Mouse (Mus musculus) MEL (cell line): ENCODE results near the gene Sim2. TPM values are rescaled to one million over a fixed set of nuclear protein-coding genes. Genes with fewer than 3 reads are reported as not detected.

ENCODE experiments used
- DNase-seq: peaks from one replicate; pipeline ENCODE4 v3.0.0; 2011; ENCODE audit warnings: low read depth, low spot score
- H3K27ac ChIP-seq: 2 replicates; pipeline ENCODE4 v1.5.1; 2012; ENCODE audit warnings: low read depth, mild to moderate bottlenecking, control low read depth, low read length, moderate library complexity; ENCODE audit not compliant: control insufficient read depth
- H3K27me3 ChIP-seq, 2 experiments: fragments of 150-350 bp in 1 of 2; sonication (generic) in 1 of 2; 2 replicates each; pipeline ENCODE4 v1.6.1; 2012; ENCODE audit warnings: low read length in 2 of 2, mild to moderate bottlenecking in 2 of 2, improper control_type of control experiment in 1 of 2, moderate library complexity in 1 of 2; ENCODE audit not compliant: insufficient read depth in 2 of 2, control insufficient read depth in 1 of 2
- H3K36me3 ChIP-seq, 2 experiments: 2 replicates each; pipeline ENCODE4 v1.6.1; 2012 to 2014; ENCODE audit warnings: low read length in 2 of 2, improper control_type of control experiment in 1 of 2, inconsistent platforms in 1 of 2, mild to moderate bottlenecking in 1 of 2; ENCODE audit not compliant: insufficient read depth in 2 of 2, control insufficient read depth in 1 of 2
- H3K4me1 ChIP-seq, 2 experiments: fragments of 150-350 bp in 1 of 2; sonication (generic) in 1 of 2; 2 replicates each; pipeline ENCODE4 v1.6.1; 2012; ENCODE audit warnings: low read length in 2 of 2, improper control_type of control experiment in 1 of 2, mild to moderate bottlenecking in 1 of 2; ENCODE audit not compliant: insufficient read depth in 2 of 2, control insufficient read depth in 1 of 2
- H3K4me3 ChIP-seq, 2 experiments: fragments of 150-350 bp in 1 of 2; sonication (generic) in 1 of 2; 2 replicates each; pipeline ENCODE4 v1.5.1; 2012; ENCODE audit warnings: low read depth in 2 of 2, low read length in 2 of 2, mild to moderate bottlenecking in 2 of 2, moderate library complexity in 2 of 2, control low read depth in 1 of 2, improper control_type of control experiment in 1 of 2; ENCODE audit not compliant: control insufficient read depth in 1 of 2, insufficient read depth in 1 of 2
- H3K79me2 ChIP-seq: 2 replicates; pipeline ENCODE4 v1.6.1; 2012; ENCODE audit warnings: mild to moderate bottlenecking, low read length, moderate library complexity; ENCODE audit not compliant: control insufficient read depth, poor library complexity, insufficient read depth
- H3K9ac ChIP-seq: 2 replicates; pipeline ENCODE4 v1.6.1; 2012; ENCODE audit warnings: low read depth, mild to moderate bottlenecking, control low read depth, low read length, moderate library complexity; ENCODE audit not compliant: control insufficient read depth, poor library complexity, severe bottlenecking
- H3K9me3 ChIP-seq: fragments of 150-350 bp; sonication (generic); replicated peaks from 2 replicates; pipeline ENCODE4 v1.6.1; 2012; ENCODE audit warnings: mild to moderate bottlenecking, low read length, improper control_type of control experiment, moderate library complexity; ENCODE audit not compliant: insufficient read depth
- BHLHE40 ChIP-seq: IDR thresholded peaks from 2 replicates; pipeline ENCODE4 v1.6.1; 2012; ENCODE audit warnings: low read depth, mild to moderate bottlenecking, inconsistent platforms, low read length, improper control_type of control experiment, borderline replicate concordance
- CHD1 ChIP-seq: IDR thresholded peaks from 2 replicates; pipeline ENCODE4 v1.6.1; 2012; ENCODE audit warnings: low read depth, mild to moderate bottlenecking, inconsistent platforms, low read length, improper control_type of control experiment
- CHD2 ChIP-seq: IDR thresholded peaks from 2 replicates; pipeline ENCODE4 v1.6.1; 2011; ENCODE audit warnings: low read length, improper control_type of control experiment
- MAX ChIP-seq: IDR thresholded peaks from 2 replicates; pipeline ENCODE4 v1.6.1; 2011; ENCODE audit warnings: low read length, improper control_type of control experiment
- MXI1 ChIP-seq: IDR thresholded peaks from 2 replicates; pipeline ENCODE4 v1.6.1; 2011; ENCODE audit warnings: mild to moderate bottlenecking, low read depth, low read length, improper control_type of control experiment
- NELFE ChIP-seq: IDR thresholded peaks from 2 replicates; pipeline ENCODE4 v1.6.1; 2011; ENCODE audit warnings: low read depth, low read length, improper control_type of control experiment
- RAD21 ChIP-seq: IDR thresholded peaks from 2 replicates; pipeline ENCODE4 v1.6.1; 2011; ENCODE audit warnings: mild to moderate bottlenecking, low read depth, low read length, improper control_type of control experiment
- SIN3A ChIP-seq: IDR thresholded peaks from 2 replicates; pipeline ENCODE4 v1.6.1; 2012; ENCODE audit warnings: low read length, improper control_type of control experiment, inconsistent platforms
- TAL1 ChIP-seq: IDR thresholded peaks from 2 replicates; pipeline ENCODE4 v1.6.1; 2012; ENCODE audit warnings: mild to moderate bottlenecking, inconsistent platforms, low read length, moderate library complexity, mixed read lengths
- TBP ChIP-seq: IDR thresholded peaks from 2 replicates; pipeline ENCODE4 v1.8.0; 2011; ENCODE audit warnings: low read depth, low read length, improper control_type of control experiment
- TCF12 ChIP-seq: IDR thresholded peaks from 2 replicates; pipeline ENCODE4 v1.6.1; 2014; ENCODE audit warnings: low read depth, mild to moderate bottlenecking, inconsistent platforms, low read length, improper control_type of control experiment, moderate library complexity
- USF1 ChIP-seq: IDR thresholded peaks from 2 replicates; pipeline ENCODE4 v1.6.1; 2014; ENCODE audit warnings: low read depth, mild to moderate bottlenecking, inconsistent platforms, low read length, improper control_type of control experiment, moderate library complexity
- ZMIZ1 ChIP-seq: IDR thresholded peaks from 2 replicates; pipeline ENCODE4 v1.6.1; 2012; ENCODE audit warnings: low read depth, mild to moderate bottlenecking, inconsistent platforms, low read length, improper control_type of control experiment, moderate library complexity
- polyA plus RNA-seq, 2 experiments: library from polyadenylated mRNA; stranded (reverse) in 1 of 2; unstranded in 1 of 2; fragments of >175 nt in 1 of 2; fragments of >200 nt in 1 of 2; gene quantifications; 2 replicates each; pipeline versions ENCODE4 v1.2.1 to v1.2.4; 2012; ENCODE audit warnings: low replicate concordance in 2 of 2, low read depth in 1 of 2; ENCODE audit not compliant: insufficient read length in 2 of 2, insufficient read depth in 1 of 2, missing spikeins in 1 of 2
- total RNA-seq: library from RNA; depleted of rRNA; stranded (reverse); fragments of 300-350 nt; gene quantifications from 2 replicates; pipeline ENCODE4 v1.2.3, GENCODE M21; 2012

The Sim2 gene
- total and polyA plus RNA-seq, 3 experiments = not detected

DNA sequence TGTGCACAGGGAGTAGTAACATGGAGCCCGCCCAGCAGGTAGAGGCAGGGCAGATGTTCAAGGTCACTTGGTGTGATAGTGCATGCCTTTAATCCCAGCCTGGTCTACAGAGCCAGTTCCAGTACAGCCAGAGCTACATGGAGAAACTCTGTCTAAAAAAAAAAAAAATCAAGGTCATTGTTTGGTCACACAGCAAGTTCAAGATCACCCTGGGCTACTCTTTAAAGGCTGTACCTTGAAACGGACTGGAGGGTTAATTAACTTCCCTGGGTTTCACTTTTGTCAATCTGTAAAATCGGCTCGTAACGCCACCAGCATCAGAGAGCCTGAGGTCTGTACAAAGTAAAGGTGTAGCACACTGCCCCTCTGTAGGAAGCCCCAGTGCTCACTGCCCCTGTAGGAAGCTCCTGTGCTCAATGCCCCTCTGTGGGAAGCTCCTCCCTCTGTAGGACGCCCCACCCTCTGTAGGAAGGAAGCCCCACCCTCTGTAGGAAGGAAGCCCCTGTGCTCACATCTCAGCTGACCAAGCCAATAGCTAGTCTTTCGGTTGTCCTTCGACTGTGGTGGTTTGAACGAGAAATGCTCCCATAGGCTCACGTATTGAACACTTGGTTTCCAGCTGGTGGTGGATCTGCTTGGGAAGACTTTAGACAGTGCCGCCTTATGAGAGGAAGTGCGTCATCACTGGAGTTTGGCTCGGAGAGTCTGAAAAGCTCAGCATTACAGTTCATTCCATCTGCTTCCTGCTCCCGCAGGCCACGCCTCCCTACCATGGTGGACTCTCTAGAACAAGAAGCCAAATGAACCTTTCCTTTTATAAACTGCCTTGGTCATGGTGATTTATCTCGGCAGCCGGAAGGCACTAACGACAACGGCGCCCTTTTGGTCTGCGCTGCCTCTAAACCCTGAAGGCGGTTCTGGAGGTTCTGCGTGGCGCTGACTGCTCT is 18.7 kb upstream of the Sim2 start (continued):
- TF ChIP-seq CHD1 (no peak), TBP (0 out of 2 replicates have a peak, but pooled peaks have one; percentile 40), MXI1 (no peak; the same call in 1 of the 2 replicates), ZMIZ1 (0 out of 2 replicates have a peak, but pooled peaks have one; percentile 23)

DNA sequence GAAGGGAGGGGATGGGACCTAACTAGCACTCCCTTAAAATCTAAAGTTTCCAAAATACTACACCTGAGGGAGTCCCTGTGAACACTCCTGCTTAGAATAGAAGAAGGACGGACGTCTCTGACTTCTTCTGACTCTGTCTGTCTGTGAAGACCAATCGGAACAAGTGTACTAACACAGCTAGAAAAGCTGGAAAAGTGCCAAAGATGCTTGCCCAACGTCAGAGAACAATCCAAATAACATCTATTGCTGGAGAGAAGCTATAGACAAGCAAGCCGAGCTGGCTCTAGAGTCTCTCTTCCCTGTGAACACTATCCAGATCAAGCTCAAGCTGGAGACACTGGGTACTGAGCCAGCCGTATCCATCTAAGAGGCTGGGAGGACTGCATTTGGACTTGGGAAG is 18.0 kb upstream of the Sim2 start:
- DNase-seq = peak; percentile 75
- Histone ChIP-seq H3K27me3 (no peaks in the 10 kb centered on the region), H3K9me3 (no peaks in the 10 kb centered on the region), H3K27ac (peak overlapping the region; percentile 88), H3K79me2 (no peaks in the 10 kb centered on the region; the same call in 1 of the 2 replicates), H3K9ac (peak overlapping the region; percentile 61), H3K4me1 (no peaks in the 10 kb centered on the region), H3K4me3 (peak overlapping the region; percentile 62 to 69), H3K36me3 (no peaks in the 10 kb centered on the region)
- no peak for TF ChIP-seq RAD21
- no peak for TF ChIP-seq TAL1
- no peak for TF ChIP-seq MXI1
- TF ChIP-seq NELFE = 0 out of 2 replicates have a peak, but pooled peaks have one; percentile 0
- no peak for TF ChIP-seq TCF12
- no peak for TF ChIP-seq CHD2
- no peak for TF ChIP-seq BHLHE40

DNA sequence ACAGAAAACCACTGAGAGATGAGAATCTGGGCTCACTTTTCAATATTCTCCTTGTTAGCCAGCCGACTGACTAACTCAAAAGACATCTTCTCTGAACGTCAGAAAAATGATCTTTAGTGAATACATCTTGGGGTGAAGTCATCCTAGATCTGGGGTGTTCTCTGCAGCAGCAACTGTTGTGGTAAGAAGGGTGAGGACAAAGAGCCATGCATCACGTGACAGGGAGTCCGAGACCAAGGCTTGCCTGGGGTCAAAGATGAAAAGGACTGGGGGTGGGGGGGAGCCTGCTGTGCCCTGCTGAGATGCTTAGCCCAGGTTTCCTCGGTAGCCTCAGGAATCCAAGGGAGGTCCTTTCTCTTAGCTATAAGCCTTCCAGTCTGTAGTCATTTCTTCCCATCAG is 17.5 kb upstream of the Sim2 start:
- DNase-seq = no peak
- Histone ChIP-seq H3K27me3 (no peaks in the 10 kb centered on the region), H3K9me3 (no peaks in the 10 kb centered on the region), H3K4me3 (peak overlapping the region in 1 of 2 experiments; percentile 69; a peak in 3 of 4 replicates), H3K27ac (peak overlapping the region; percentile 88; the same call in 1 of the 2 replicates), H3K4me1 (no peaks in the 10 kb centered on the region), H3K36me3 (no peaks in the 10 kb centered on the region), H3K79me2 (no peaks in the 10 kb centered on the region; the same call in 1 of the 2 replicates), H3K9ac (no peak overlapping the region; the same call in 1 of the 2 replicates)
- TF ChIP-seq SIN3A = no peak
- TF ChIP-seq MAX = 0 out of 2 replicates have a peak, but pooled peaks have one; percentile 34
- TF ChIP-seq USF1 = peak; percentile 83
